Mouse (Mus musculus) naive thymus-derived CD4-positive, alpha-beta T cell, adult 5 months (primary cell): ENCODE measurements around the gene Zcchc2. TPM values are rescaled to one million over a fixed set of nuclear protein-coding genes. Genes with fewer than 3 reads are reported as not detected.

ENCODE experiments used
- polyA plus RNA-seq: library from polyadenylated mRNA; unstranded; fragments of 100-300 nt; shearing (Covaris generic); gene quantifications from one replicate; pipeline ENCODE4 v1.2.1, GENCODE M21; 2017

The Zcchc2 gene
- 30.8 TPM for polyA plus RNA-seq

DNA sequence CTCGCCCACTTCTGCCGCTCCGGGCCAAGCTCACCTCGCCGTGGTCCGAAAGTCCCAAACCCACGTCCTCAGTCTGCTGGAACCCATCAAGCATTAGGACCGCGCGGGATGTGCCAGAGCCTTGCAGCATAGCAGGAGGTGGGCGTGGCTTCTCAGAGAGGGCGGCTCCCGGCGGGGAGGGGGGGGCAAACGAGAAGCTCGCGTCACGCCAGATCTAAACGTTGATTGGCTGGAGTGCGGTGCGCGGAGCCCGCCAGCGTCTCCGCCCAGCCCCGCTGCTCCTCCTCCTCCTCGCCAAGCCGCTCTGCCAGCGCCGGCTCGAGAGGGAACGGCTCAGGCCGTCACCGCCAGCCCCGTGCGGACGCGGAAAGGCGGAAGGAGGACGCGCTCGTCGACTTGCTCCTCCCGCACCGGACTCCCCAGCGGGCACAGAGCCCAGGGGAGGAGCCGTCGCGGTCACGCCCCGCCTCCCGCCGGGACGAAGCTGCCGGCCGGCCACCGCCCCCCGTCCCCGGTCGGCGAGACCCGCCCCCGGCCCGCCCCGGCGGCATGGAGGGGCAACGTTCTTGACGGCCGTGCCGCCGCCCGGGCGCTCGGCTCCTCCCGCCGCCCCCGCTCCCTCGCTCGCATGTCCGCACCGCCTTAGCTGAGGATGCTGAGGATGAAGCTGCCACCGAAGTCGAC lies at the start of gene Zcchc2:
Gene Zcchc2 (plus strand): TSS at position 269 of the 684 bp plus-strand sequence.

Other genes with a start within 250 kb of the Zcchc2 start
- not detected for gene Tnfrsf11a, start 209.7 kb upstream of the Zcchc2 start, polyA plus RNA-seq
- 13.5 TPM for gene Phlpp1, start 181.3 kb downstream of the Zcchc2 start, polyA plus RNA-seq